In the genomic region with DNA sequence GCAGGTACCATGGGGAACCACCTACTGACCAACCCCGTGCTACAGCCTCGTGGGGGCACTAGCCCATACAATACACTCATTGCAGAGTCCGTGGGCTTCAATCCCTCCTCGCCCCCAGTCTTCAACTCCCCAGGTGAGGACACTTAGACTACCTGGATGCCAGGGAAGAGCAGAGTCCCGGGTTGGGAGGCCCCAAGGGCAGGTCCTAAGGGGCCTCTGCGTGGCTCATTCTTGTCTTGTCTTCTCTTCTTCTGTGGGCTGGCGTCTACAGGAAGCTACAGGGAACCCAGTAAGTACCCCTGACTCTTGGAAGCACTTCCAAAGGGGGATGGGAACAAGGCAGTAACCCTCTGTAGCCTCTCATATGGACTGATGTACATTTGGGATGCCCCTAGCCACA, we compare ENCODE assay signal across 14 mouse cellular contexts. TPM values are rescaled to one million over a fixed set of nuclear protein-coding genes. Genes with fewer than 3 reads are reported as not detected.
"Had no signal": no experiment of that assay in that cellular context is flagged by ENCODE, and none has a peak within 500 bp of the region (broad histone marks: within the 10 kb centered on the region; RNA-seq: fewer than 3 reads in every experiment).

No protein-coding gene starts in this region.

- H3K9me3 ChIP-seq: midbrain, embryonic 10.5 days; midbrain, embryonic 12.5 days; midbrain, embryonic 15.5 days; neural tube, embryonic 12.5 days; stomach, embryonic 15.5 days had no signal

- H3K27me3 ChIP-seq: midbrain, embryonic 12.5 days; midbrain, embryonic 15.5 days; neural tube, embryonic 12.5 days; stomach, embryonic 15.5 days had no signal

- H3K27ac ChIP-seq: midbrain, embryonic 10.5 days; midbrain, embryonic 12.5 days; midbrain, embryonic 15.5 days; neural tube, embryonic 12.5 days; stomach, embryonic 15.5 days; stomach, postnatal 0 days had no signal

- DNase-seq: lung, adult 18-20 months; lung, embryonic 14.5 days; lung, postnatal 10 days; right cerebral cortex, postnatal 14 days; thymus, adult 2 months; thymus, postnatal 25 days; thymus, postnatal 4 days had no signal

- ATAC-seq: midbrain, embryonic 15.5 days had no signal

- H3K9ac ChIP-seq: lung, embryonic 14.5 days; midbrain, embryonic 12.5 days; midbrain, embryonic 15.5 days; neural tube, embryonic 12.5 days; stomach, embryonic 15.5 days had no signal

- H3K4me2 ChIP-seq: lung, embryonic 14.5 days; midbrain, embryonic 12.5 days; midbrain, embryonic 15.5 days; neural tube, embryonic 12.5 days; stomach, embryonic 15.5 days had no signal

- H3K4me1 ChIP-seq: midbrain, embryonic 10.5 days; midbrain, embryonic 12.5 days; midbrain, embryonic 15.5 days; neural tube, embryonic 12.5 days; stomach, embryonic 15.5 days had no signal

- H3K4me3 ChIP-seq: midbrain, embryonic 10.5 days; midbrain, embryonic 12.5 days; midbrain, embryonic 15.5 days; neural tube, embryonic 12.5 days; stomach, embryonic 15.5 days had no signal

RNA-seq across cellular contexts. Expression of gene Gm10644, which starts 17.4 kb away (rescaled TPM):
- total RNA-seq: megakaryocyte-erythroid progenitor cell, adult 5-6 weeks had no signal
